Mouse (Mus musculus): ENCODE results near the gene Med18. TPM values are rescaled to one million over a fixed set of nuclear protein-coding genes. Genes with fewer than 3 reads are reported as not detected.
"Not testable (repeated sequence)": the region's sequence is repeated elsewhere in the genome, so short reads cannot be mapped to it uniquely, and the experiment has no call there.

Med18 gene
- total RNA-seq, 2 experiments from 2014 or later: 2.6 to 4.3 TPM

- no peak for DNase-seq
Observed at GRCm38 (mm10) chr4:132421556-132421922, 42.2 kb downstream of the Med18 start.

- DNase-seq: no peak
Observed at GRCm38 (mm10) chr4:132420471-132420870, 43.2 kb downstream of the Med18 start.

- no peak for DNase-seq
Observed at GRCm38 (mm10) chr4:132415966-132416365, 47.8 kb downstream of the Med18 start.

GRCm38 (mm10) chr4:132413257-132413656, 50.5 kb downstream of the Med18 start:
- not testable (repeated sequence) for DNase-seq

GRCm38 (mm10) chr4:132411322-132412094, 52.2 kb downstream of the Med18 start:
- DNase-seq: no peak

GRCm38 (mm10) chr4:132409587-132410229, 54.0 kb downstream of the Med18 start:
- no peak for DNase-seq

Other genes with a start within 250 kb of the Med18 start
- gene Gmeb1, start 202.3 kb downstream of the Med18 start, total RNA-seq (2021): 1 to 10 TPM; 7.4 to 8.0 TPM
- gene Taf12, start 189.5 kb downstream of the Med18 start, total RNA-seq (2021): 10 to 100 TPM; 31.6 to 32.1 TPM
- gene Rab42, start 160.5 kb downstream of the Med18 start, total RNA-seq (2021): under 1 TPM in 1 of 2 experiments, not detected in 1; 0.48 TPM
- gene Trnau1ap, start 134.4 kb downstream of the Med18 start, total RNA-seq (2021): 10 to 100 TPM in 1 of 2 experiments, 1 to 10 TPM in 1; 9.9 to 10.4 TPM
- gene Rcc1, start 110.3 kb downstream of the Med18 start, total RNA-seq (2021): 1 to 10 TPM; 6.5 to 6.6 TPM
- 10 to 100 TPM; 10.3 to 10.6 TPM for gene Phactr4, start 41.4 kb downstream of the Med18 start, total RNA-seq (2021)
- gene Sesn2, start 46.6 kb upstream of the Med18 start, total RNA-seq (2021): 1 to 10 TPM; 1.9 to 2.3 TPM
- gene Atpif1, start 69.7 kb upstream of the Med18 start, total RNA-seq (2021): 10 to 100 TPM; 46.3 to 58.5 TPM
- 10 to 100 TPM; 43.5 to 44.5 TPM for gene Dnajc8, start 71.6 kb upstream of the Med18 start, total RNA-seq (2021)
- 1 to 10 TPM; 1.0 to 1.1 TPM for gene Ptafr, start 100.1 kb upstream of the Med18 start, total RNA-seq (2021)
- gene Eya3, start 175.1 kb upstream of the Med18 start, total RNA-seq (2021): 10 to 100 TPM; 11.1 to 11.5 TPM

Data from gastrocnemius, postnatal 25 days (tissue).